Mouse (Mus musculus): ENCODE measurements at regions not wholly inside any gene's neighbourhood (a gene's known extent, or its start where the extent isn't known, plus 50 kb on each side); places are given as distances from the start of the nearest gene placed in this dataset.

GRCm38 (mm10) chr15:72264619-72265018, 1569.7 kb upstream of the Gm6569 start:
- peak in 1 of 2 experiments; percentile 42 for DNase-seq (ENCODE audit: extremely low spot score in 1 of 2, low spot score in 2 of 2)
- intact Hi-C loops (cut with DNase I) = no loop called here

- intact Hi-C loops (cut with DNase I) = no loop called here
- no peak for DNase-seq (ENCODE audit: extremely low spot score in 1 of 2, low spot score in 2 of 2)
Measured at GRCm38 (mm10) chr15:72283846-72284245, 1550.5 kb upstream of the Gm6569 start.

- no peak for DNase-seq (ENCODE audit: extremely low spot score in 1 of 2, low spot score in 2 of 2)
- intact Hi-C loops (cut with DNase I) = no loop called here
Measured at GRCm38 (mm10) chr15:72296648-72297047, 1537.7 kb upstream of the Gm6569 start.

- intact Hi-C loops (cut with DNase I) = no loop called here
- DNase-seq (ENCODE audit: extremely low spot score in 1 of 2, low spot score in 2 of 2) = no peak
Measured at GRCm38 (mm10) chr15:72312417-72312816, 1521.9 kb upstream of the Gm6569 start.

- intact Hi-C loops (cut with DNase I) = no loop called here
- no peak for DNase-seq (ENCODE audit: extremely low spot score in 1 of 2, low spot score in 2 of 2)
Measured at GRCm38 (mm10) chr15:72321528-72321927, 1512.8 kb upstream of the Gm6569 start.

- intact Hi-C loops (cut with DNase I) = no loop called here
- DNase-seq (ENCODE audit: extremely low spot score in 1 of 2, low spot score in 2 of 2) = no peak
Measured at GRCm38 (mm10) chr15:72322127-72322526, 1512.2 kb upstream of the Gm6569 start.

GRCm38 (mm10) chr15:72323158-72323557, 1511.2 kb upstream of the Gm6569 start:
- intact Hi-C loops (cut with DNase I) = no loop called here
- DNase-seq (ENCODE audit: extremely low spot score in 1 of 2, low spot score in 2 of 2) = no peak

GRCm38 (mm10) chr15:72331262-72331661, 1503.1 kb upstream of the Gm6569 start:
- intact Hi-C loops (cut with DNase I) = no loop called here
- no peak for DNase-seq (ENCODE audit: extremely low spot score in 1 of 2, low spot score in 2 of 2)

- intact Hi-C loops (cut with DNase I) = no loop called here
- no peak for DNase-seq (ENCODE audit: extremely low spot score in 1 of 2, low spot score in 2 of 2)
Measured at GRCm38 (mm10) chr15:72334497-72334896, 1499.9 kb upstream of the Gm6569 start.

GRCm38 (mm10) chr15:72339629-72340028, 1494.7 kb upstream of the Gm6569 start:
- no peak for DNase-seq (ENCODE audit: extremely low spot score in 1 of 2, low spot score in 2 of 2)
- intact Hi-C loops (cut with DNase I) = no loop called here

- DNase-seq (ENCODE audit: extremely low spot score in 1 of 2, low spot score in 2 of 2) = no peak
- intact Hi-C loops (cut with DNase I) = no loop called here
Measured at GRCm38 (mm10) chr15:72341991-72342390, 1492.4 kb upstream of the Gm6569 start.

GRCm38 (mm10) chr15:72342504-72342903, 1491.9 kb upstream of the Gm6569 start:
- intact Hi-C loops (cut with DNase I) = no loop called here
- no peak for DNase-seq (ENCODE audit: extremely low spot score in 1 of 2, low spot score in 2 of 2)

- intact Hi-C loops (cut with DNase I) = no loop called here
- DNase-seq (ENCODE audit: extremely low spot score in 1 of 2, low spot score in 2 of 2) = no peak
Measured at GRCm38 (mm10) chr15:72343794-72344193, 1490.6 kb upstream of the Gm6569 start.

GRCm38 (mm10) chr15:72353371-72353770, 1481.0 kb upstream of the Gm6569 start:
- intact Hi-C loops (cut with DNase I) = no loop called here
- DNase-seq (ENCODE audit: extremely low spot score in 1 of 2, low spot score in 2 of 2) = no peak

GRCm38 (mm10) chr15:72355626-72356025, 1478.7 kb upstream of the Gm6569 start:
- no peak for DNase-seq (ENCODE audit: extremely low spot score in 1 of 2, low spot score in 2 of 2)

GRCm38 (mm10) chr15:72359636-72360035, 1474.7 kb upstream of the Gm6569 start:
- no peak for DNase-seq (ENCODE audit: extremely low spot score in 1 of 2, low spot score in 2 of 2)
- intact Hi-C loops (cut with DNase I) = no loop called here

More at GRCm38 (mm10) chr15:72355626-72356025, 1478.7 kb upstream of the Gm6569 start:
- intact Hi-C loops (cut with DNase I) = no loop called here

GRCm38 (mm10) chr15:72360049-72360448, 1474.3 kb upstream of the Gm6569 start:
- DNase-seq (ENCODE audit: extremely low spot score in 1 of 2, low spot score in 2 of 2) = peak; percentile 32 to 41
- intact Hi-C loops (cut with DNase I) = no loop called here

GRCm38 (mm10) chr15:72360463-72361030, 1473.8 kb upstream of the Gm6569 start:
- intact Hi-C loops (cut with DNase I) = no loop called here
- DNase-seq (ENCODE audit: extremely low spot score in 1 of 2, low spot score in 2 of 2) = peak in 1 of 2 experiments; percentile 68

GRCm38 (mm10) chr15:72373041-72373440, 1461.3 kb upstream of the Gm6569 start:
- DNase-seq (ENCODE audit: extremely low spot score in 1 of 2, low spot score in 2 of 2) = no peak
- intact Hi-C loops (cut with DNase I) = no loop called here

GRCm38 (mm10) chr15:72377201-72377600, 1457.2 kb upstream of the Gm6569 start:
- DNase-seq (ENCODE audit: extremely low spot score in 1 of 2, low spot score in 2 of 2) = no peak

GRCm38 (mm10) chr15:72379291-72379690, 1455.1 kb upstream of the Gm6569 start:
- intact Hi-C loops (cut with DNase I) = no loop called here
- DNase-seq (ENCODE audit: extremely low spot score in 1 of 2, low spot score in 2 of 2) = no peak

More at GRCm38 (mm10) chr15:72377201-72377600, 1457.2 kb upstream of the Gm6569 start:
- intact Hi-C loops (cut with DNase I) = no loop called here
